Comparison of ENCODE assay signal across 8 mouse cellular contexts in the genomic region with DNA sequence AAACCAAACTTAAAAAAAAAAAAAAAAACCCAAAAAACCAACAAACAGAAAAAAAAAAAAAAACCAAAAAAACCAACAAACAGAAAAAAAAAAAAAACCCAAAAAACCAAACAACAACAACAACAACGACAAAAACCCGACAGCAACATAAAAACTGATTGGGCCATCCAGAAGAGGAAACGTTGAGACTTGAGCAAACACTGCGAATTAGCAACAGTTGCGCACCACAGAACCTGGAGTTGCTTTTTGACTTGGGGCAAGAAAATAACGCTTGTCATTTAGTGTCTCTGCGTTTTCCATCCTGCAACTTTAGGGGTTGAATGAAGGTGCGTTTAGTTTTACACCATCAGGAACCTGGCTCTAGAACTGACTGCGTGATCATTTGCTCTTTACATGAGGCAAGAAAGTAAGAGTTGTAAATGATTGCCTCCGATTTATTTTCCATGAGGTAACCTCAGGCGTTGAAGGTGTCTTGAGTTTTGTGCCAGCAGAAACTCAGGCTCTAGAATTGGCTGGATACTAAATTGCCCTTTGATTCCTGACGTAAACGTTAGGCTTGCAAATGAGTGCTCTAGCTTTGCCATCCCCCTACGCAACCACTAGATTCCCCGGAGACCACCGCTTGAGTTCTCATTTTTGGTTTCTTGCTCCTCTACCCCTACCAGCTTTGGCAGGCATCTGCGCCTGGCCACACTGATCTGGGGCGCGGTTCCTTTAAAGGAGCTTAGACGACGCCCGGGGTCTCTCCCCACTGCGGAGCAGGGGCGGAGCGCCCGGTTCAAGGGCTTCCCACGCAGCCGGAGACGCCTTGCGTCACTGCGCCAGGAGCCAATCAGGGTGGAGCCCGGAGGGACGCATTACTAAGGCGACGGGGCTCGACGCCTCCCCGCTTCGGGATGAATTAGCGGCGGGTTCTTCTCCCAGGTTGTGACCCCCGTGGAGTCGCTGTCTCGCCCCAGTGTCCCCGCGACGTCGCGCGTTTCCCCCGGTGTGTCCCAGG. TPM values are rescaled to one million over a fixed set of nuclear protein-coding genes. Genes with fewer than 3 reads are reported as not detected.
A peak's percentile ranks its signal among the peaks of the same experiment; 100 is the strongest.
DNase-seq lines count a peak whose midpoint lies in the region; ATAC-seq lines count a peak whose summit lies in the region.

TSS of gene Lclat1 (plus strand) at position 828 of the 1,000 bp plus-strand sequence.

- ATAC-seq in hindbrain, embryonic 13.5 days (ENCODE audit: low FRiP score) = peak; percentile 100

- no peaks in the 10 kb centered on the region for H3K27me3 ChIP-seq in hindbrain, embryonic 13.5 days

- peak; percentile 99 for DNase-seq in NIH3T3 (ENCODE audit: low read depth)
- peak; percentile 97 to 98 for DNase-seq in cerebellum, postnatal 10 days
- peak; percentile 93 to 95 for DNase-seq in frontal cortex, postnatal 14 days (ENCODE audit: low spot score in 2 of 2)
- peak; percentile 87 to 96 for DNase-seq in layer of hippocampus, postnatal 25 days (ENCODE audit: extremely low spot score in 1 of 2, low spot score in 1 of 2)
- DNase-seq in lung, postnatal 25 days (ENCODE audit: low spot score) = peak; percentile 96
- DNase-seq in retina, embryonic 14.5 days (ENCODE audit: low spot score) = peak; percentile 95
- DNase-seq in thymus, postnatal 4 days = peak; percentile 95

- H3K9me3 ChIP-seq in hindbrain, embryonic 13.5 days = no peaks in the 10 kb centered on the region

- no peaks in the 10 kb centered on the region for H3K36me3 ChIP-seq in hindbrain, embryonic 13.5 days

- peaks cover 16% of the 10 kb centered on the region for H3K4me1 ChIP-seq in hindbrain, embryonic 13.5 days (replicated peaks)

- H3K27ac ChIP-seq in hindbrain, embryonic 13.5 days = peak within 1 kb of the TSS; percentile 79

- peak within 1 kb of the TSS; percentile 94 for H3K9ac ChIP-seq in hindbrain, embryonic 13.5 days

- 6% methylated on average over 51 of the region's 51 CpGs for WGBS in hindbrain, embryonic 13.5 days

- H3K4me2 ChIP-seq in hindbrain, embryonic 13.5 days = peak within 1 kb of the TSS; percentile 83

- H3K4me3 ChIP-seq in hindbrain, embryonic 13.5 days = peak within 1 kb of the TSS; percentile 88

RNA-seq across cellular contexts. Expression of gene Lclat1, which starts in this region (rescaled TPM):
- 9.1 and 9.2 TPM in 2 replicates for polyA plus RNA-seq in hindbrain, embryonic 13.5 days (2015; fragmentation: Nextera tagmentation; extraction: Ambion mirVana)
- 10 to 100 TPM; 29.9 to 33.2 TPM for total RNA-seq in layer of hippocampus, postnatal 25 days (2021)

Comparison
In these comparisons a context has a peak if more than half of its experiments do, and no peak if none do; other contexts are left out.
1. Peak in every context shown above with its lines: DNase-seq, ATAC-seq, H3K4me3 ChIP-seq and H3K27ac ChIP-seq.